Mouse (Mus musculus) brain, embryonic 14.5 days (tissue): ENCODE data around the gene Zc3h10.

Source experiments
- CTCF ChIP-seq: fragments of 200-500 bp; IDR thresholded peaks from 2 replicates; pipeline ENCODE4 v1.5.1; 2012; ENCODE audit warnings: inconsistent platforms, mild to moderate bottlenecking, moderate library complexity, borderline replicate concordance; ENCODE audit not compliant: insufficient read depth, insufficient read length; ENCODE audit errors: extremely low read depth
- POLR2A ChIP-seq: fragments of 200-500 bp; IDR thresholded peaks from 2 replicates; pipeline ENCODE4 v1.6.1; 2012; ENCODE audit warnings: mild to moderate bottlenecking, inconsistent platforms, borderline replicate concordance; ENCODE audit not compliant: poor library complexity, insufficient read depth, insufficient read length, severe bottlenecking; ENCODE audit errors: extremely low read depth

DNA sequence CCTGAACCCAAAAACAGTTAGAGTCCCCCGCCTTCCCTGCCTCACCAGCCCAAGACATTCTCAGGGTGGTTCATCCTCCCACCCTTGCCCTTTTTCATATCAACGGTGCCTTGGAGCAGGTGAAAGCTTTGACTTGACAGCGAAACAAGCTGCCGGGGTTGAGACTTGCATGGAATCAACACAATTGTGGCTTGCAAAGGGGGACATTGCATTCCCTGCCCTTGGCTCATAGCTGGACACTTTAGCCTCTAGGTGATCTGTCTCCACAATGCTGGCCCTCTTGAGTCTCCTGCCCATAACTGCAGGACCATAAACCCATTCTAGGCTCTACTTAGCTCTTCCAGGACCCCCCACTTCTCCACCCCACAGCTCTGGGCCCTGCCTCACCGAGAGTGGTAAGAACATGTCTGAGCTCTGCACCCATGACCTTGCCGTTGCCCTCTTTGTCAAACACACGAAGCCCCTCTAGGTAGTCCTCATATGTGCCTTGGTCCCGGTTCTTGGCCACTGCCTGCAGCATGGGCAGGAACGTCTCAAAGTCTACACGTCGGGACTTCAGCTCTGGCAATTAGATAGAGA, 52.8 kb downstream of the Zc3h10 start:
- TF ChIP-seq CTCF, result no peak
- no peak for TF ChIP-seq POLR2A
